Mouse (Mus musculus) stomach, embryonic 15.5 days (tissue): ENCODE measurements around the gene Lrrc72. TPM values are rescaled to one million over a fixed set of nuclear protein-coding genes. Genes with fewer than 3 reads are reported as not detected.

Experiments used
- ATAC-seq: fragments of 200-750 bp; cut with Nextera tagmentation; 2 replicates; pipeline ENCODE4 v1.8.0; 2017; ENCODE audit warnings: low read depth, moderate number of reproducible peaks, moderate TSS enrichment; ENCODE audit not compliant: insufficient read depth, low FRiP score
- H3K27ac ChIP-seq: fragments of 300-500 bp; sonication (generic); 2 replicates; pipeline ENCODE4 v1.5.1; 2015; ENCODE audit warnings: mild to moderate bottlenecking, inconsistent platforms
- H3K27me3 ChIP-seq: fragments of 300-500 bp; sonication (generic); replicated peaks from 2 replicates; pipeline ENCODE4 v1.6.1; 2015; ENCODE audit warnings: inconsistent platforms
- H3K36me3 ChIP-seq: fragments of 300-500 bp; sonication (generic); 2 replicates; pipeline ENCODE4 v1.6.1; 2015; ENCODE audit warnings: inconsistent platforms
- H3K4me1 ChIP-seq: fragments of 300-500 bp; sonication (generic); 2 replicates; pipeline ENCODE4 v1.6.1; 2015; ENCODE audit warnings: inconsistent platforms
- H3K4me2 ChIP-seq: fragments of 300-500 bp; sonication (generic); 2 replicates; pipeline ENCODE4 v1.6.1; 2015; ENCODE audit warnings: mild to moderate bottlenecking, inconsistent platforms
- H3K4me3 ChIP-seq: fragments of 300-500 bp; sonication (generic); replicated peaks from 2 replicates; pipeline ENCODE4 v1.5.1; 2015; ENCODE audit warnings: inconsistent platforms
- H3K9ac ChIP-seq: fragments of 300-500 bp; sonication (generic); 2 replicates; pipeline ENCODE4 v1.6.1; 2015; ENCODE audit warnings: inconsistent platforms
- H3K9me3 ChIP-seq: fragments of 300-500 bp; sonication (generic); 2 replicates; pipeline ENCODE4 v1.6.1; 2016; ENCODE audit warnings: inconsistent platforms
- WGBS: fragments of 180-500 bp; shearing (Covaris S2); methylation state at CpG from one replicate; pipeline ENCODE4 v1.1.7; 2015; 5-methylcytosine and 5-hydroxymethylcytosine counted together
- polyA plus RNA-seq: library from polyadenylated mRNA; unstranded; fragments of >200 nt; fragmentation: Nextera tagmentation; extraction: Ambion mirVana; gene quantifications from 2 replicates; pipeline ENCODE4 v1.2.1, GENCODE M21; 2015

Gene Lrrc72
- polyA plus RNA-seq, 1 experiment from 2014 or later = not detected

DNA sequence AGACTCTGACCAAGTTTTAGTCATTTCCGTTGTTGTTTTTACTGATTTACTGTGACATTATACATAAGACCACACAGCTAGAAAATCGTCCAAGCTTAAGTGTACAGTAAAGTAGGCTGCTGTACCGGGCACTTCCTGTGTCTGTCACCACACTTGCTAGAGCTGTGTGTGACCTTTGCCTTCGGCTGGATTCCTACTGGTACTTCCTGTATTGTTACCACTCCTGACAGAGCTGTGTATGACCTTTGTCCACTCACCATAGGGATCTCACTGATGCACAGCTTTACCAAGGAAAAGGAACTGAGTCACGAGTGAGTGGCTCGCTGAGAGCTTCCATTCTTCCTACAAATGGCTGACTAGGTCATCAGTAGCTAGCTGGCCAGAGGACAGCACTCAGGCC lies 66.1 kb downstream of the Lrrc72 start:
- Histone ChIP-seq H3K27ac (0 out of 2 replicates have a peak overlapping the region, but pooled peaks have one; percentile 1), H3K4me3 (no peak overlapping the region), H3K27me3 (no peaks in the 10 kb centered on the region), H3K36me3 (peaks cover 38% of the 10 kb centered on the region), H3K9ac (no peak overlapping the region), H3K4me2 (no peak overlapping the region), H3K4me1 (no peaks in the 10 kb centered on the region), H3K9me3 (no peaks in the 10 kb centered on the region)
- ATAC-seq = 0 out of 2 replicates have a peak, but pooled peaks have one; percentile 35
- 70% methylated on average over 6 of the region's 6 CpGs for WGBS

- no peak for ATAC-seq
- 81% methylated on average over 6 of the region's 6 CpGs for WGBS
- H3K9me3 ChIP-seq = no peaks in the 10 kb centered on the region
- no peak overlapping the region for H3K9ac ChIP-seq
- no peak overlapping the region for H3K27ac ChIP-seq
- H3K27me3 ChIP-seq = no peaks in the 10 kb centered on the region
- H3K4me2 ChIP-seq = no peak overlapping the region
- no peaks in the 10 kb centered on the region for H3K4me1 ChIP-seq
- H3K4me3 ChIP-seq = no peak overlapping the region
- peaks cover 31% of the 10 kb centered on the region for H3K36me3 ChIP-seq
These were observed 70.6 kb downstream of the Lrrc72 start for GRCm38 (mm10) chr12:36182570-36182969.

GRCm38 (mm10) chr12:36177227-36177626 lies 76.0 kb downstream of the Lrrc72 start:
- no peak overlapping the region for H3K4me2 ChIP-seq
- H3K9ac ChIP-seq = no peak overlapping the region
- H3K27me3 ChIP-seq = no peaks in the 10 kb centered on the region
- peaks cover 21% of the 10 kb centered on the region for H3K36me3 ChIP-seq
- H3K27ac ChIP-seq = no peak overlapping the region
- H3K9me3 ChIP-seq = no peaks in the 10 kb centered on the region
- 90% methylated on average over 5 of the region's 5 CpGs for WGBS
- no peak overlapping the region for H3K4me3 ChIP-seq
- H3K4me1 ChIP-seq = no peaks in the 10 kb centered on the region
- no peak for ATAC-seq

- ATAC-seq = peak; percentile 47; the same call in 1 of the 2 replicates
- no peaks in the 10 kb centered on the region for H3K9me3 ChIP-seq
- H3K36me3 ChIP-seq = peaks cover 2% of the 10 kb centered on the region; the same call in 1 of the 2 replicates
- H3K27me3 ChIP-seq = no peaks in the 10 kb centered on the region
- H3K9ac ChIP-seq = no peak overlapping the region
- H3K4me2 ChIP-seq = no peak overlapping the region
- WGBS = 42% methylated on average over 1 of the region's 1 CpGs
- H3K4me3 ChIP-seq = no peak overlapping the region
- H3K27ac ChIP-seq = no peak overlapping the region
- 0 out of 2 replicates have a peak, but pooled peaks cover 2% of the 10 kb centered on the region for H3K4me1 ChIP-seq
These were observed 87.9 kb downstream of the Lrrc72 start for GRCm38 (mm10) chr12:36165299-36165698.

DNA sequence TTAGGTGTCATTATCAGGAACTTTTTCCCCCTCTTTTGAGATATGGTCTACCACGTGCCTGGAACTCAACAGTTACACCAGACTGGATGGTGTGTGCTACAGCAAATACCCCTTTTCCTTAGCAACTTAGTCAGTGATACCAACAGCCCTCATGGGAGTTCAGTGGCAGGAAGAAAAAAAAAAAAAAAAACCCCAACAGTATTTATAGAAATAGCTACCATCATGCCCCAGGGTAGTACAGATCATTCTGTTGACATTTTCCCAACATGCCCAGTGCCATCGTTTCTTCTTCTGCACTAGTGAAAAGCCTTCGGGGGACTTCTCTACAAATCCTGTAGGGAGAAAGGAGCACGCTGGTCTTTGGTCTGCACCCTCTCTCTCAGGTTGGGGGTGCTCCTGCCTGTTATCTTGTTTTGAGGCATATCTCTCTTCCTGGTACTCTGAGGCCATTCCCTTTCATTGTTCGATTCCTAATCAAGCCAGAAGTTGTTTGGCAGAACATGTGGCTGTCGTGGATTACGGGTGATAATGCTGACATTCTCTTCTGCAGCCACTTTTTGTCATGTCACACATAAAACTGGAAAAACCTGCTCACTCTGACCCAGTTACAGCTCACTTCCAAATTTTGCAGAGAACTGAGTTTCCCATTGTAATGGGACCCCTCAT lies 88.9 kb downstream of the Lrrc72 start:
- 69% methylated on average over 7 of the region's 7 CpGs for WGBS
- ATAC-seq = no peak
- H3K4me3 ChIP-seq = no peak overlapping the region

More for the DNA sequence above, 88.9 kb downstream of the Lrrc72 start:
- no peaks in the 10 kb centered on the region for H3K27me3 ChIP-seq
- no peak overlapping the region for H3K9ac ChIP-seq
- peaks cover 2% of the 10 kb centered on the region; the same call in 1 of the 2 replicates for H3K36me3 ChIP-seq
- H3K9me3 ChIP-seq = no peaks in the 10 kb centered on the region
- no peak overlapping the region for H3K4me2 ChIP-seq
- H3K4me1 ChIP-seq = 0 out of 2 replicates have a peak, but pooled peaks cover 2% of the 10 kb centered on the region
- no peak overlapping the region for H3K27ac ChIP-seq

Other genes starting within 250 kb of the Lrrc72 start
- 134 and 146 TPM in 2 replicates for gene Tspan13, start 210.9 kb downstream of the Lrrc72 start, polyA plus RNA-seq
- gene Ankmy2, start 96.3 kb downstream of the Lrrc72 start, polyA plus RNA-seq = 41.3 and 42.4 TPM in 2 replicates
- gene Bzw2, start 95.3 kb downstream of the Lrrc72 start, polyA plus RNA-seq = 179 and 201 TPM in 2 replicates
- gene Sostdc1, start 60.7 kb upstream of the Lrrc72 start, polyA plus RNA-seq = 9.2 and 9.5 TPM in 2 replicates
- gene Ispd, start 128.1 kb upstream of the Lrrc72 start, polyA plus RNA-seq = 10.9 and 11.5 TPM in 2 replicates
- gene D630036H23Rik, start 128.8 kb upstream of the Lrrc72 start, polyA plus RNA-seq = 1.7 and 2.1 TPM in 2 replicates